Mouse (Mus musculus): ENCODE data around the gene Rad51c. TPM values are rescaled to one million over a fixed set of nuclear protein-coding genes. Genes with fewer than 3 reads are reported as not detected.

The Rad51c gene
- total and polyA plus RNA-seq, 3 experiments: 1.5 to 1.9 TPM; not detected in 1

- DNase-seq (ENCODE audit: low read depth, low spot score): peak; percentile 73
- Histone ChIP-seq H3K9ac (ENCODE audit: control insufficient read depth, low read depth, low read length, poor library complexity, severe bottlenecking) (peak overlapping the region; percentile 75), H3K27ac (ENCODE audit: control insufficient read depth, low read depth, low read length) (peak overlapping the region; percentile 69; the same call in 1 of the 2 replicates)
Observed at GRCm38 (mm10) chr11:87421760-87422201, 17.0 kb upstream of the Rad51c start.

GRCm38 (mm10) chr11:87420861-87421260 is 16.1 kb upstream of the Rad51c start:
- Histone ChIP-seq H3K27me3 (ENCODE audit: control insufficient read depth in 1 of 2, insufficient read depth in 2 of 2, low read length in 2 of 2) (peaks cover 0 to 2% of the 10 kb centered on the region in 2 experiments; a peak in 1 of 4 replicates), H3K9ac (ENCODE audit: control insufficient read depth, low read depth, low read length, poor library complexity, severe bottlenecking) (no peak overlapping the region), H3K9me3 (replicated peaks; ENCODE audit: insufficient read depth, low read length) (no peaks in the 10 kb centered on the region), H3K4me1 (ENCODE audit: control insufficient read depth in 1 of 2, insufficient read depth in 2 of 2, low read length in 2 of 2) (peaks cover 0 to 11% of the 10 kb centered on the region in 2 experiments; a peak in 2 of 4 replicates), H3K4me3 (ENCODE audit: control insufficient read depth in 1 of 2, insufficient read depth in 1 of 2, low read depth in 2 of 2, low read length in 2 of 2) (no peak overlapping the region), H3K79me2 (ENCODE audit: control insufficient read depth, insufficient read depth, low read length, poor library complexity) (no peaks in the 10 kb centered on the region), H3K27ac (ENCODE audit: control insufficient read depth, low read depth, low read length) (no peak overlapping the region), H3K36me3 (ENCODE audit: control insufficient read depth in 1 of 2, insufficient read depth in 2 of 2, low read length in 2 of 2) (peaks cover 0 to 16% of the 10 kb centered on the region in 2 experiments; a peak in 2 of 4 replicates)
- DNase-seq (ENCODE audit: low read depth, low spot score): no peak
- no peak for TF ChIP-seq ZNF384 (IDR thresholded peaks at IDR 0.05; ENCODE audit: low read depth, low read length)

More at GRCm38 (mm10) chr11:87421760-87422201, 17.0 kb upstream of the Rad51c start:
- no peaks in the 10 kb centered on the region for H3K9me3 ChIP-seq (replicated peaks; ENCODE audit: insufficient read depth, low read length)
- H3K36me3 ChIP-seq (ENCODE audit: control insufficient read depth in 1 of 2, insufficient read depth in 2 of 2, low read length in 2 of 2): peaks cover 0 to 19% of the 10 kb centered on the region in 2 experiments; a peak in 2 of 4 replicates
- H3K4me1 ChIP-seq (ENCODE audit: control insufficient read depth in 1 of 2, insufficient read depth in 2 of 2, low read length in 2 of 2): peaks cover 0 to 11% of the 10 kb centered on the region in 2 experiments; a peak in 2 of 4 replicates
- peaks cover 0 to 2% of the 10 kb centered on the region in 2 experiments; a peak in 1 of 4 replicates for H3K27me3 ChIP-seq (ENCODE audit: control insufficient read depth in 1 of 2, insufficient read depth in 2 of 2, low read length in 2 of 2)
- H3K79me2 ChIP-seq (ENCODE audit: control insufficient read depth, insufficient read depth, low read length, poor library complexity): no peaks in the 10 kb centered on the region
- TF ChIP-seq GATA1 (IDR thresholded peaks at IDR 0.05; ENCODE audit: low read depth, low read length) (no peak), MXI1 (IDR thresholded peaks at IDR 0.05; ENCODE audit: low read depth, low read length) (no peak), ZNF384 (IDR thresholded peaks at IDR 0.05; ENCODE audit: low read depth, low read length) (no peak), POLR2A (IDR thresholded peaks at IDR 0.05; ENCODE audit: control insufficient read depth in 1 of 2, insufficient read depth in 1 of 2, low read depth in 1 of 2, low read length in 2 of 2, poor library complexity in 1 of 2) (no peak), GABPA (IDR thresholded peaks at IDR 0.05; ENCODE audit: low read depth, low read length) (no peak), USF2 (IDR thresholded peaks at IDR 0.05; ENCODE audit: borderline replicate concordance in 1 of 2, insufficient read depth in 1 of 2, low read depth in 1 of 2, low read length in 2 of 2) (no peak), BHLHE40 (IDR thresholded peaks at IDR 0.05; ENCODE audit: borderline replicate concordance, low read depth, low read length) (no peak), MAX (IDR thresholded peaks at IDR 0.05; ENCODE audit: low read length) (no peak), RAD21 (IDR thresholded peaks at IDR 0.05; ENCODE audit: low read depth, low read length) (no peak), NELFE (IDR thresholded peaks at IDR 0.05; ENCODE audit: low read depth, low read length) (no peak), CHD1 (IDR thresholded peaks at IDR 0.05; ENCODE audit: low read depth, low read length) (no peak), MEF2A (IDR thresholded peaks at IDR 0.05; ENCODE audit: extremely low read depth, insufficient replicate concordance, low read depth, low read length, poor library complexity, severe bottlenecking) (no peak), ZMIZ1 (IDR thresholded peaks at IDR 0.05; ENCODE audit: low read depth, low read length) (no peak), MAFK (IDR thresholded peaks at IDR 0.05; ENCODE audit: borderline replicate concordance, low read depth, low read length) (no peak), HCFC1 (IDR thresholded peaks at IDR 0.05; ENCODE audit: low read depth, low read length) (no peak), CTCF (IDR thresholded peaks at IDR 0.05 in 2 of 3, conservative IDR thresholded peaks at IDR 0.05 in 1 of 3; ENCODE audit: control insufficient read depth in 1 of 3, insufficient read depth in 1 of 3, low read depth in 2 of 3, low read length in 3 of 3, poor library complexity in 1 of 3, severe bottlenecking in 1 of 3) (no peak), EP300 (IDR thresholded peaks at IDR 0.05; ENCODE audit: low read depth in 1 of 2, low read length in 2 of 2) (no peak), SMC3 (IDR thresholded peaks at IDR 0.05; ENCODE audit: low read depth, low read length) (no peak), TBP (IDR thresholded peaks at IDR 0.05; ENCODE audit: low read depth, low read length) (no peak)
- H3K4me3 ChIP-seq (ENCODE audit: control insufficient read depth in 1 of 2, insufficient read depth in 1 of 2, low read depth in 2 of 2, low read length in 2 of 2): peak overlapping the region; percentile 29 to 45

Measured in MEL (cell line).